Mouse (Mus musculus) MEL (cell line): ENCODE data around the gene Casz1.

Experiments used
- CHD2 ChIP-seq: IDR thresholded peaks from 2 replicates; pipeline ENCODE4 v1.6.1; 2011; ENCODE audit warnings: low read length, improper control_type of control experiment
- CTCF ChIP-seq, 3 experiments: IDR thresholded peaks in 2 of 3; conservative IDR thresholded peaks in 1 of 3; 2 replicates each; pipeline ENCODE4 v1.5.1; 2011 to 2012; ENCODE audit warnings: low read length in 3 of 3, low read depth in 2 of 3, mild to moderate bottlenecking in 2 of 3, improper control_type of control experiment in 1 of 3, inconsistent platforms in 1 of 3, mixed read lengths in 1 of 3, moderate library complexity in 1 of 3; ENCODE audit not compliant: control insufficient read depth in 1 of 3, insufficient read depth in 1 of 3, poor library complexity in 1 of 3, severe bottlenecking in 1 of 3
- ELF1 ChIP-seq: IDR thresholded peaks from 2 replicates; pipeline ENCODE4 v1.6.1; 2014; ENCODE audit warnings: low read depth, mild to moderate bottlenecking, inconsistent platforms, low read length, improper control_type of control experiment, moderate library complexity
- EP300 ChIP-seq, 2 experiments: IDR thresholded peaks; 2 replicates each; pipeline ENCODE4 v1.6.1; 2011; ENCODE audit warnings: improper control_type of control experiment in 2 of 2, low read length in 2 of 2, low read depth in 1 of 2, mild to moderate bottlenecking in 1 of 2
- HCFC1 ChIP-seq: IDR thresholded peaks from 2 replicates; pipeline ENCODE4 v1.6.1; 2012; ENCODE audit warnings: low read depth, mild to moderate bottlenecking, inconsistent platforms, low read length, improper control_type of control experiment, moderate library complexity
- JUND ChIP-seq: IDR thresholded peaks from 2 replicates; pipeline ENCODE4 v1.6.1; 2011; ENCODE audit warnings: low read depth, mild to moderate bottlenecking, improper control_type of control experiment, low read length
- MEF2A ChIP-seq: IDR thresholded peaks from 2 replicates; pipeline ENCODE4 v1.6.1; 2014; ENCODE audit warnings: low read depth, mild to moderate bottlenecking, inconsistent platforms, low read length, improper control_type of control experiment; ENCODE audit not compliant: poor library complexity, insufficient replicate concordance, severe bottlenecking; ENCODE audit errors: extremely low read depth
- MYC ChIP-seq: IDR thresholded peaks from 2 replicates; pipeline ENCODE4 v1.6.1; 2011; ENCODE audit warnings: low read depth, mild to moderate bottlenecking, low read length, improper control_type of control experiment, moderate library complexity
- POLR2A ChIP-seq, 2 experiments: IDR thresholded peaks; 2 replicates each; pipeline ENCODE4 v1.6.1; 2011 to 2012; ENCODE audit warnings: low read length in 2 of 2, mild to moderate bottlenecking in 2 of 2, control low read depth in 1 of 2, improper control_type of control experiment in 1 of 2, low read depth in 1 of 2, moderate library complexity in 1 of 2; ENCODE audit not compliant: control insufficient read depth in 1 of 2, insufficient read depth in 1 of 2, poor library complexity in 1 of 2
- RCOR1 ChIP-seq: IDR thresholded peaks from 2 replicates; pipeline ENCODE4 v1.6.1; 2012; ENCODE audit warnings: low read depth, mild to moderate bottlenecking, inconsistent platforms, low read length, improper control_type of control experiment
- SIN3A ChIP-seq: IDR thresholded peaks from 2 replicates; pipeline ENCODE4 v1.6.1; 2012; ENCODE audit warnings: low read length, improper control_type of control experiment, inconsistent platforms
- SMC3 ChIP-seq: IDR thresholded peaks from 2 replicates; pipeline ENCODE4 v1.6.1; 2011; ENCODE audit warnings: low read depth, low read length, improper control_type of control experiment
- USF2 ChIP-seq, 2 experiments: IDR thresholded peaks; 2 replicates each; pipeline ENCODE4 v1.6.1; 2011 to 2012; ENCODE audit warnings: improper control_type of control experiment in 2 of 2, low read length in 2 of 2, borderline replicate concordance in 1 of 2, inconsistent platforms in 1 of 2, low read depth in 1 of 2, mild to moderate bottlenecking in 1 of 2; ENCODE audit not compliant: insufficient read depth in 1 of 2

DNA sequence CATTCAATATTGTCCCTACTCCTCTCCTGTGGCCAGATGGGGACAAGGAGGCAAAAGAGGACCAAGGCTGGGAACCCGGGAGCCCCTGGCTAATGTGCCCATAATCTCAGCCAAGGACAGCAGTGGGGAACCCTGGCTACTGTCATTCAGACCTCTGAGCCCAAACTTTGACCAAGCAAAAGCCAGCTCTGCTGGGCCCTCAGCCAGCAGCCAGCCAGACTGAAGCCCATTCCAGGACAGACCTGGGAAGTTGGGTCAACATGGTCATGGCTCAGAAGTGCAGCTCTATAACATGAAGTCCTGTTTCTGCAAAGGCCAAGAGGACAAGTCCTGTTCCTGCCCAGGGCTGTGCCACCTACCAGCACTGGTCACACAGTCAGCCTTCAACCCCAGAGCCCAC, 157.9 kb downstream of the Casz1 start:
- TF ChIP-seq CTCF (IDR thresholded peaks at IDR 0.05 in 2 of 3, conservative IDR thresholded peaks at IDR 0.05 in 1 of 3; ENCODE audit: control insufficient read depth in 1 of 3, insufficient read depth in 1 of 3, low read depth in 2 of 3, low read length in 3 of 3, poor library complexity in 1 of 3, severe bottlenecking in 1 of 3) (no peak), SIN3A (no peak), JUND (no peak), CHD2 (no peak), ELF1 (no peak), POLR2A (IDR thresholded peaks at IDR 0.05; ENCODE audit: control insufficient read depth in 1 of 2, insufficient read depth in 1 of 2, low read depth in 1 of 2, low read length in 2 of 2, poor library complexity in 1 of 2) (no peak), EP300 (IDR thresholded peaks at IDR 0.05; ENCODE audit: low read depth in 1 of 2, low read length in 2 of 2) (no peak), RCOR1 (no peak), MEF2A (no peak), MYC (no peak), HCFC1 (no peak), SMC3 (no peak), USF2 (IDR thresholded peaks at IDR 0.05; ENCODE audit: borderline replicate concordance in 1 of 2, insufficient read depth in 1 of 2, low read depth in 1 of 2, low read length in 2 of 2) (no peak)
